ENCODE assay signal across 8 mouse cellular contexts in the genomic region with DNA sequence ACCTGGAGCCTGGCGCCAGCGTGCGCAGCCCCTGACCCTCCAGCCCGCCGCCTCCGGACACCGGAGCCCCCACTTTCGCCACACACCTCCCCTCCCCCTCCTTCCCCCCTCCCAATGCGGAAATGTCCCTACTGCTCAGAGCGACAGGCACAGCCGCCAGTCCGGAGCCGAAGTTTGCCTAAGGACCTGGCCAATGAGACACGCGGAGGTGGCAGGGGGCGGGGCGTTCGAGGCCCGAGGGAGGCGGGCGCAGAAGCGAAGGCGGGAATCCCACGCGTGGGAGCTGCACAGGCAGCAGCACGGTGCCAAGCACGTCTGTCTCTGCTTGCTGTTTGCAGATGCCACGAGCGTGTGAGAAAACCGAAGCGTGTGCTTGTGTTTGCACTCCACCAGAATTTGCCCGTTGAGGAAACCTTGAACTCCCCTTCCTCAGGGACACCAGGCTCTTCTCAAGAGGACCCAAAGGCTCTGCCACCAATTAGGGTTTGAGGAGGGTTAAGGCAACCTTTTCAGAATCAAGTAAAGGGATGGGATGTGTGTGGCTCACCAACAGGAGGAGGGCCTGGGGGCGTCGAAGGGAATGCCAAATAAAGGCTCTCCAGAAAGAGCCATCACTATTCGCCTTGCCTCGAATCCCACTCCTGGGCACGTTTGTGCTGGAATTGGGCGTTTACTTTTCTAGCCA. TPM values are rescaled to one million over a fixed set of nuclear protein-coding genes. Genes with fewer than 3 reads are reported as not detected.
DNase-seq lines count a peak whose midpoint lies in the region; ATAC-seq and TF ChIP-seq lines count a peak whose summit lies in the region.

A gene (minus strand): TSS at position 80 of the 685 bp plus-strand sequence.

- peak; percentile 95 for ATAC-seq in kidney, embryonic 15.5 days (replicated peaks; ENCODE audit: low FRiP score)
- peak; percentile 99 for ATAC-seq in monocyte, adult 5-6 weeks (replicated peaks; ENCODE audit: insufficient number of reproducible peaks, low FRiP score, low TSS enrichment, poor library complexity, severe bottlenecking)
- peak; percentile 93 for ATAC-seq in stomach, embryonic 14.5 days (ENCODE audit: insufficient number of reproducible peaks, insufficient read depth, low FRiP score, low read depth)

- H3K4me3 ChIP-seq in embryonic fibroblast, embryonic 13.5 days (ENCODE audit: insufficient read depth, low read length) = peak within 1 kb of the TSS; percentile 96
- H3K4me3 ChIP-seq in heart, embryonic 10.5 days = peak within 1 kb of the TSS; percentile 74
- H3K4me3 ChIP-seq in kidney, embryonic 15.5 days (replicated peaks) = peak within 1 kb of the TSS; percentile 82
- peak within 1 kb of the TSS; percentile 52 for H3K4me3 ChIP-seq in stomach, embryonic 14.5 days (ENCODE audit: low read depth, low read length)

- H3K4me1 ChIP-seq in embryonic fibroblast, embryonic 13.5 days (ENCODE audit: control insufficient read depth, insufficient read depth, low read length) = peaks cover 4% of the 10 kb centered on the region
- peaks cover 14% of the 10 kb centered on the region; the same call in 1 of the 2 replicates for H3K4me1 ChIP-seq in heart, embryonic 10.5 days
- peaks cover 19% of the 10 kb centered on the region for H3K4me1 ChIP-seq in kidney, embryonic 15.5 days
- H3K4me1 ChIP-seq in stomach, embryonic 14.5 days (ENCODE audit: control insufficient read depth, insufficient read depth, low read length) = peaks cover 15% of the 10 kb centered on the region; the same call in 1 of the 2 replicates

- H3K9ac ChIP-seq in kidney, embryonic 15.5 days = peak within 1 kb of the TSS; percentile 80
- peak within 1 kb of the TSS; percentile 71 for H3K9ac ChIP-seq in stomach, embryonic 14.5 days (replicated peaks; ENCODE audit: low read depth, low read length)

- H3K9me3 ChIP-seq in heart, embryonic 10.5 days = no peaks in the 10 kb centered on the region
- no peaks in the 10 kb centered on the region for H3K9me3 ChIP-seq in kidney, embryonic 15.5 days (replicated peaks)
- H3K9me3 ChIP-seq in stomach, embryonic 14.5 days (ENCODE audit: control insufficient read depth, low read depth, low read length) = no peaks in the 10 kb centered on the region

- 5% methylated on average over 38 of the region's 38 CpGs for WGBS in heart, embryonic 10.5 days
- 6% methylated on average over 37 of the region's 38 CpGs for WGBS in kidney, embryonic 15.5 days
- WGBS in stomach, embryonic 14.5 days = 6% methylated on average over 36 of the region's 38 CpGs

- peak within 1 kb of the TSS; percentile 83 for H3K27ac ChIP-seq in embryonic fibroblast, embryonic 13.5 days (ENCODE audit: insufficient read depth, low read length)
- peak within 1 kb of the TSS; percentile 98 for H3K27ac ChIP-seq in heart, embryonic 10.5 days
- H3K27ac ChIP-seq in kidney, embryonic 15.5 days = peak within 1 kb of the TSS; percentile 98
- H3K27ac ChIP-seq in stomach, embryonic 14.5 days (ENCODE audit: low read length) = peak within 1 kb of the TSS; percentile 97

- TF ChIP-seq CTCF in embryonic fibroblast, embryonic 13.5 days (IDR thresholded peaks at IDR 0.05; ENCODE audit: borderline replicate concordance, insufficient read depth, low read length) = no peak

- DNase-seq in A20 (ENCODE audit: low read depth, low spot score) (peak; percentile 98), liver (peak; percentile 96)
- peak; percentile 95 to 96 for DNase-seq in adrenal gland, postnatal 4 days (ENCODE audit: low spot score in 2 of 2)
- peak; percentile 98 for DNase-seq in heart, embryonic 10.5 days (ENCODE audit: low spot score)

- H3K27me3 ChIP-seq in heart, embryonic 10.5 days (ENCODE audit: insufficient read depth, poor library complexity, severe bottlenecking) = no peaks in the 10 kb centered on the region
- H3K27me3 ChIP-seq in kidney, embryonic 15.5 days = no peaks in the 10 kb centered on the region
- H3K27me3 ChIP-seq in stomach, embryonic 14.5 days (ENCODE audit: control insufficient read depth, insufficient read depth, low read length) = no peaks in the 10 kb centered on the region

- peak within 1 kb of the TSS; percentile 75 for H3K4me2 ChIP-seq in kidney, embryonic 15.5 days
- peak within 1 kb of the TSS; percentile 74 for H3K4me2 ChIP-seq in stomach, embryonic 14.5 days (replicated peaks; ENCODE audit: low read depth, low read length)

- H3K36me3 ChIP-seq in heart, embryonic 10.5 days = no peaks in the 10 kb centered on the region
- H3K36me3 ChIP-seq in kidney, embryonic 15.5 days = peaks cover 3% of the 10 kb centered on the region; the same call in 1 of the 2 replicates
- peaks cover 3% of the 10 kb centered on the region; the same call in 1 of the 2 replicates for H3K36me3 ChIP-seq in stomach, embryonic 14.5 days (ENCODE audit: control insufficient read depth, insufficient read depth, low read length)

- TF ChIP-seq POLR2A in embryonic fibroblast, embryonic 13.5 days (IDR thresholded peaks at IDR 0.05; ENCODE audit: low read depth, low read length) = peak; percentile 75

RNA-seq across cellular contexts. Expression of the gene that starts here (rescaled TPM):
- total RNA-seq in adrenal gland, postnatal 4 days (2021) = 10 to 100 TPM; 78.2 to 83.7 TPM
- polyA plus RNA-seq in embryonic fibroblast, embryonic 13.5 days (2011; ENCODE audit: insufficient read length, low read depth, missing spikeins) = 68.9 and 73.3 TPM in 2 replicates
- polyA plus RNA-seq in heart, embryonic 10.5 days (2016; fragmentation: Nextera tagmentation; extraction: Ambion mirVana) = 150 and 200 TPM in 2 replicates
- polyA plus RNA-seq in kidney, embryonic 15.5 days (2015; fragmentation: Nextera tagmentation; extraction: Ambion mirVana) = 80.7 and 87.1 TPM in 2 replicates
- 92.6 to 118 TPM (median 102 TPM) in 3 replicates for total RNA-seq in monocyte, adult 5-6 weeks (2017)
- polyA plus RNA-seq in stomach, embryonic 14.5 days (2014; fragmentation: Nextera tagmentation; extraction: Ambion mirVana) = 82.2 and 87.0 TPM in 2 replicates

Comparison
In these comparisons a context has a peak if more than half of its experiments do, and no peak if none do; other contexts are left out.
1. Peak in every context shown above with its lines: DNase-seq, ATAC-seq, H3K4me3 ChIP-seq and H3K27ac ChIP-seq.